Mouse (Mus musculus): ENCODE results near the gene Slc39a11. TPM values are rescaled to one million over a fixed set of nuclear protein-coding genes. Genes with fewer than 3 reads are reported as not detected.
A peak's percentile ranks its signal among the peaks of the same experiment; 100 is the strongest.

The Slc39a11 gene
- polyA plus RNA-seq, 1 experiment from 2014 or later: 15.7 TPM

DNA sequence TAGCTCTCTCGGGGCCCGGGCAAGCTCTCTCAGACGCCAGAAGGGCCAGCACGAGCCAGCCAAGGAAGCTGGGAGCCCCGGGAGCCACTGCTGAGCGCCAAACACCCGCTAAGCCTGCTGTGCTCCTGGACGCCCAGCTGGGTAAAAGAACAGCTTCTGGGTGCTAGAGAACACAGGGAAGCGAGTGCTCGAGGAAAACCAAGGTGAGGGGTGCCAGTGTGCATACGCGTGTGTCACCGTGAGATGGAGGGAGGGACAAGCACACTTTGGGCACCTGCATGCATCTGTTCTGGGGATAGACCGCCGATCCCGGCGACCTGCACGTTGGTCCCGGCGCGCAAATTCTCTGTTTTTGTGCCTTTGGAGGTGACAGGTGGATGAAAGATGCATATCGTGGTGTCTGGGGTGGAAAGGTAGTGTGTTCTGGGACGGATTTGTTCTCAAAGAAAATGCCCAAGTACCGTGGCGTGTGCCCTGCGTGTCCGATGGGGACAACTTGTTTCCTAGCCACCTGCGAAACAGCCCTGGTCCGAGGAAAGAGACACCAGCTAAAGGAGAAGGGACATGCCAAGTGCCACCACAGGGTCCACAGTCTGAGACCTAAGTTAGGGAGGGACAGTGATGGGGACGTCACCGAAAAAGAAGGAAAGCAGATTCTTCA is 30.3 kb downstream of the Slc39a11 start:
- DNase-seq (ENCODE audit: low spot score): no peak
- WGBS: 5% methylated on average over 31 of the region's 31 CpGs
- Histone ChIP-seq H3K4me3 (peak overlapping the region; percentile 62), H3K36me3 (no peaks in the 10 kb centered on the region), H3K27ac (peak overlapping the region; percentile 43; the same call in 1 of the 2 replicates), H3K4me1 (peaks cover 31% of the 10 kb centered on the region), H3K9me3 (replicated peaks) (no peaks in the 10 kb centered on the region), H3K27me3 (ENCODE audit: low read depth, poor library complexity, severe bottlenecking) (peaks cover 67% of the 10 kb centered on the region)

DNA sequence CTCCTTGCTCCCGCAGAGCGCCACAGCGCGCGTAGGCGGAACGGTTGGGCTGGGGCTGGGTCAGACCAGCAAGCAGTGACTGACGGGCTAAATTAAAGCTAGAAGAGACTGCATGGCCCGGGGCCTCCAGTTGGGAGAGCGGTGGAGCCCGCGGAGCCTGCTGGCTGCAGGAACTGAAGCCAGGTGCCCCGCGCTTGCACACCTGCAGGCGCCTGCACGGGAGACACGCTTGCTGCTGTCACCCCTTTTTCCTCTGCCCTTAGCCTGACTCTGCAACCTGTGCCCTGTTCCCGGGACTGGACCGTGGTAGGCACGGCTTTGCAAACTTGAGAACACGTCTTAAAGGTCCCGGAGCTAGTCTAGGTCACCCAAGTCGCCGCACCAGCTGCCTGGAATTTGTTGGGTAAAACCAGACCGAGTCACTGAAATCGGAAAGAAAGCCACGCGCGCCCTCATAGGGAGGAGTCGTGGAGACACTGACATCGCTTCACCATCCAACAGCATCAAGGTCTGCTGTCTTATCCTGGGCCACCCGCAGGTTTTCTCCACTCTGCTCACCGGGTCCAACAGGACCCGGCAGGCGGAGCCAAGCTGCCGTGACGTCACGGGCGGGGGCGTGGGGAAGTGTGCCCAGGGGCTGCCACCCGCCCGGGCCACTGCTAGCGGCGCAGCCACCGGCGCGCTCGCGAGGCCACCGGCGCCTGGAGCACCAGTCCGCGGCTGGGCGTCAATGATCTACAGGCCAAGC is 31.0 kb downstream of the Slc39a11 start, which contains the start of gene Sstr2:
Gene Sstr2, plus strand, starts transcription at position 671 of the 748 bp plus-strand sequence.
- Histone ChIP-seq H3K9me3 (replicated peaks) (no peaks in the 10 kb centered on the region), H3K4me1 (peaks cover 31% of the 10 kb centered on the region), H3K27ac (peak within 1 kb of the TSS; percentile 43; the same call in 1 of the 2 replicates), H3K4me3 (peak within 1 kb of the TSS; percentile 62), H3K27me3 (ENCODE audit: low read depth, poor library complexity, severe bottlenecking) (peaks cover 67% of the 10 kb centered on the region), H3K36me3 (no peaks in the 10 kb centered on the region)
- DNase-seq (ENCODE audit: low spot score): peak; percentile 85
- WGBS: under 1% methylated on average over 54 of the region's 54 CpGs

DNA sequence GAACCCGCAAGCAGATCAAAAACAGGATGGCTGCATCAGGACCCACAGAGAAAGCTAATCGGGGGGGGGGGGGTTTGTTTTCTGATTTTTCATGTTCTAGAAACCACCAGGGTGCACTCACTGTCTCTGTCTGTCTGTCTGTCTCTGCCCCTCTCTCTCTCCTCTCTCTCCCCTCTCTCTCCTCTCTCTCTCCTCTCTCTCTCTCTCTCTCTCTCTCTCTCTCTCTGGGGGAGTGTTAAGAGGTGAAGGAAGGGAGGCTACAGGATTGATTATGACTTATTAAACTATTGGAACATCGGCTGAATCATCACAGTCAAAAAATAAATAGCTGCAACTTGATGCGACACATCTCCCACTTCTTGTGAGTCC is 31.6 kb downstream of the Slc39a11 start:
- peaks cover 67% of the 10 kb centered on the region for H3K27me3 ChIP-seq (ENCODE audit: low read depth, poor library complexity, severe bottlenecking)

DNA sequence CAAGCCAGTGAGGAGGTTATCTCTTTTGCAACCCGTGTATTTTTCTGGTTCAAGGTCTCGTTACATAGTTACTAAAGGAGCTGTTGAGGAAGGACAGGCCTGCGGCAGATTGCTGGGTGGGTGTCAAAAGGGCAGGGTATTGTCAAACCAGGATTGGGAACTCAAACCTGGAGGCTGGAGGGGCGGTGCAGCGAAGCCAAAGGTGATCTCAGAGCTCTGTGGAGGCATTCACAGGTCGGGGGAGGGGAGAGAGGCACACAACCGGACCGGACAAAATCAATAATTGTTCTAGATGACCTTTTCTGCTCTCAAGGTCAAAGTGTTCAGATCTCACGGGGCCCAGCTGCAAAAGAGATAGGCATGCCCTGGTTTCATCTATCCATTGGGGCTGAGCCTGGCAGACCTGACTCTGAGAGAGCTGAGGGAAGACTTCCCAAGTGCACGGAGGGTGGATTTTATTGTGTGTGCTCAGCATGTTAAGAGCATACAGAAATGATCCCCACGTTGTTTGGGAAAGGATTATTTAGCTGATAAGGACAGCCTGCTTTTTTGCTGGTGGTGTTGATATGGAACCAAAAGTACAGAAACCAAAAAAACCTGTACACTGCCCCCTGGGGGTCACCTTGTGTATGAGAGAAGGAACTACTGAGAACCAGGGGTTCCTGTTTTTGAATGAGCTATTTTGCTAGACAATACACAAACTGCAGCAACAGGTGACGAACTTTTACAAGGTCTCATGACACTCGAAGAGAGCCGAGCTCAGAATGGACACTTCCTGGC is 32.6 kb downstream of the Slc39a11 start:
- H3K36me3 ChIP-seq: no peaks in the 10 kb centered on the region
- 56% methylated on average over 14 of the region's 14 CpGs for WGBS

More for the DNA sequence above, 31.6 kb downstream of the Slc39a11 start:
- Histone ChIP-seq H3K27ac (no peak overlapping the region), H3K36me3 (no peaks in the 10 kb centered on the region), H3K4me3 (peak overlapping the region; percentile 62), H3K4me1 (peaks cover 31% of the 10 kb centered on the region), H3K9me3 (replicated peaks) (no peaks in the 10 kb centered on the region)
- 26% methylated on average over 4 of the region's 4 CpGs for WGBS
- DNase-seq (ENCODE audit: low spot score): no peak

DNA sequence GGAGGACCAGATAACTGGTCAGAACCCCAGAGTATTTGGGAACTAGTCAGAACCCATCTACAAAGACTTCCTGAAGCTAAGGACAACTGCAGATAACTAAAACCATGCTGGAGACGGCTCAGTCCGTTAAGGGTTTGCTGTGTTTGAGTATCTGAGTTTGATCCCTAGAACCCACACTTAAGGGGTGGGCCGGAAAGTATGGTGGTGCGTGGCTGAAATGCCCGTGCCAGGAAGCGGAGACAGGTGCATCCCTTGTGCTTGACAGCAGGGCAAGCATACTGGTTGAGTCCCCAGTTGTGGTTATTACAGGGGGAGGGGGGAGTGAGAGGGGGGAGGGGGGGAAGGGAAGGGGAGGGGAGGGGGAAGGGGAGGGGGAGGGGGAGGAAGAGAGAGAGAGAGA is 35.4 kb downstream of the Slc39a11 start:
- Histone ChIP-seq H3K27ac (no peak overlapping the region), H3K27me3 (ENCODE audit: low read depth, poor library complexity, severe bottlenecking) (peaks cover 46% of the 10 kb centered on the region), H3K9me3 (replicated peaks) (no peaks in the 10 kb centered on the region), H3K4me1 (peaks cover 28% of the 10 kb centered on the region), H3K36me3 (no peaks in the 10 kb centered on the region), H3K4me3 (no peak overlapping the region)
- 79% methylated on average over 6 of the region's 6 CpGs for WGBS
- DNase-seq (ENCODE audit: low spot score): no peak

More for the DNA sequence above, 32.6 kb downstream of the Slc39a11 start:
- H3K27ac ChIP-seq: no peak overlapping the region
- H3K9me3 ChIP-seq (replicated peaks): no peaks in the 10 kb centered on the region
- peaks cover 27% of the 10 kb centered on the region for H3K4me1 ChIP-seq
- peaks cover 67% of the 10 kb centered on the region for H3K27me3 ChIP-seq (ENCODE audit: low read depth, poor library complexity, severe bottlenecking)
- DNase-seq (ENCODE audit: low spot score): peak; percentile 75
- H3K4me3 ChIP-seq: no peak overlapping the region

DNA sequence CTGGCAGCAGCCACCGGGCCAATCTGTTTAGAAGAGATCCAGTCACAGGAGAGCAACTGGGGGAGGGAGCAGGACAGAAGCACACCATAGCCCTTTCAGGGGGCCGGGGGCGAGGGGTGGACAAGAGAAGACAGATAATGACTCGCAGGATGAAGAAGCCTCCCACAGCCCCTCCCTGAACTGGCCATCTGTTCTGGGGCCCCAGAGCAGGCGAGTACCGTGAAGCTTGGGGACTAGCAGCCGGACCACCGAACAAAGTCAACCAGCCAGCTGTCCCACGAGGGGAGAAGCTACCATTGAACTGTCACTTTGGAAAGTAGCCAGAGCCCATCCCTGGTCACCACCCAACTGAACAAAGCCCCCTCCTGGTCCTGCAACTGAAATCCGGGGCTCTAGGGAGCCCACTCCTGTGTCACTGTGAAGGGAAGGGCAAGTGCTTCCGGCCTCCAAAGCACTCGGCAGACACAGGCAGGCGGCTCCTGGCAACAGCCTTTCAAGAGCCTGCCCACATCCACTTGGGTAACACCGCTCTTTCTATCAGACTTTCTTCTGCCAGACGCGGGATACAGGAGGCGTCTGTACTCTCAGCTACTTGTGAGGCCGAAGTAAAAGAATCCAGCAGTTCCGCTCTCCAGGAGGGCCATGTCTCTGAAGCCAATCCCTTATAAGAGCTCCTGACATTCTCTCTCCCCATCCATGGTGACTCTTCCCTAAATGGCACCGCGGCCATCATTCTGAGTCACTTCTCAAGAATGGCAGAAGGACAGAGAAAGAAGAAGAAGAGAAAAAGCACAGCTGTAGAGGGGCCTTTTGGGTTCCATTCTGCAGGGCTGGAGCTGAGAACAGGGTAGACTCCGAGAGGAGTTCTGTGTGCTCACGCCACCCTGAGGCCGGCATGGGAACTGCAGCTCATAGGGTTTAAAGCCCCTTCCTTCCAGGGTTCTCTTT is 37.9 kb downstream of the Slc39a11 start:
- DNase-seq (ENCODE audit: low spot score): peak; percentile 75
- peaks cover 9% of the 10 kb centered on the region for H3K4me1 ChIP-seq
- 13% methylated on average over 24 of the region's 24 CpGs for WGBS
- peaks cover 21% of the 10 kb centered on the region; the same call in 1 of the 2 replicates for H3K27me3 ChIP-seq (ENCODE audit: low read depth, poor library complexity, severe bottlenecking)
- peak overlapping the region; percentile 73 for H3K27ac ChIP-seq
- no peaks in the 10 kb centered on the region for H3K36me3 ChIP-seq
- H3K9me3 ChIP-seq (replicated peaks): no peaks in the 10 kb centered on the region
- peak overlapping the region; percentile 35 for H3K4me3 ChIP-seq

DNA sequence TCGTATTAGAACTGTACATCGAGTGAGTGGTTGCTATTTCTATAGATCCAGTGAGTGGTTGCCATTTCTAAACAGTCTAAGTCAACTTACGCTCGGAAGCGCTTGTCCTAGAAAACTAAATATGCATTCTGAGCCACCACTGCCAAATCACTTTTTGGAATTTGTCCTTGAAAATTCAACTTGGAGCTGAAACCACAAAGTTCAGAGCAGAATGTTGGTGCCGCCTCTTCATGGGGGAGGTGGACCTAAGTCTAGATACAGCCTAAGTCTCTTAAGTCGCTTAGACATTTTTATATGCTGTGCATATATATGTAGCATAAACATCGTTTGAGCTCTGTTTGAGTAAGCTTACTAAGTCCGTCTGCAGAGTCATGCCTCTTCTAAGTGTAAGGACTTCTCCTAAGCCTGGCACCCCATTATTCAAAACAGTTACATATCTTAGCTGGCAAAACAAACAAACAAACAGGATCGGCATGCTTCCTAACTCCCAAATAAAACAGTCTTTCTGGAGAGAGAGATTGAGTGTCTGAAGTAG is 38.7 kb downstream of the Slc39a11 start:
- H3K9me3 ChIP-seq (replicated peaks): no peaks in the 10 kb centered on the region
- no peaks in the 10 kb centered on the region for H3K36me3 ChIP-seq
- peaks cover 9% of the 10 kb centered on the region for H3K4me1 ChIP-seq
- DNase-seq (ENCODE audit: low spot score): no peak
- no peak overlapping the region for H3K4me3 ChIP-seq
- peak overlapping the region; percentile 73 for H3K27ac ChIP-seq
- WGBS: 82% methylated on average over 10 of the region's 10 CpGs
- H3K27me3 ChIP-seq (ENCODE audit: low read depth, poor library complexity, severe bottlenecking): peaks cover 14% of the 10 kb centered on the region; the same call in 1 of the 2 replicates

DNA sequence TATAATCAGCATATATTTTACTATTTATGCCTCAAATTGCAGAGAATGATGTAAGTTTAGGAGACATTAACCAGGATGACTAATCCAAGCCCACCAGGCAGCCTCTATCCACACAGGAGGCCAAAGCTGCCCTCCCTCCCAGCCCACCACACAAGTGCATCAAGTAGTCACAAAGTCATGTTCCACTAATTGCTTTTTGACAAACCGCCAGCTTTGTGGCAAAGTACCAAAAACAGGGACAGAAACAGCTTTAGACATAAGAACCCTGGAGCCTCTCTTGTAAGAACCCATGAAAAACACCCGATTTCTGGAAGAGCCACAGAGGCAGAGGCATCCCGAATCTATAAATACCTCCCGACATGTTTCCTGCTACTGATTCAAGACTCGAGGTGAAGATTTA is 39.6 kb downstream of the Slc39a11 start:
- Histone ChIP-seq H3K27me3 (ENCODE audit: low read depth, poor library complexity, severe bottlenecking) (0 out of 2 replicates have a peak, but pooled peaks cover 6% of the 10 kb centered on the region), H3K4me1 (peaks cover 9% of the 10 kb centered on the region), H3K9me3 (replicated peaks) (no peaks in the 10 kb centered on the region), H3K36me3 (no peaks in the 10 kb centered on the region), H3K27ac (no peak overlapping the region), H3K4me3 (no peak overlapping the region)
- 82% methylated on average over 5 of the region's 5 CpGs for WGBS
- no peak for DNase-seq (ENCODE audit: low spot score)

DNA sequence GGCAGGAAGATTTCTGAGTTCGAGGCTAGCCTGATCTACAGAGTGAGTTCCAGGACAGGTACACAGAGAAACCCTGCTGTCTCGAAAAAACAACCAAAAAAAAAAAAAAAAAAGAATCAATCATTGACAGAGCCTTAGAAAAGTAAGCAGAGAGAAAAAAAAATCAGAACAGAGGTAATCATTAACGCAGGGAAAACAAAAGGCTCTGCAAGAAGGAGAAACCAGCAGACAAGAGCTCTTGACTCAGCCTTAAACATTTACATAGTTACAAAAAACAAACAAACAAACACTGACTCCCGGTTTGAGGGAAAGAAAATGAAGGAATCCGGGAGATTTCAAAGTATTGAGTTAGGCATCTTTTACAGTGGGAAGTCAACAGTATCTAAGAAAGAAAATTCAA is 40.3 kb downstream of the Slc39a11 start:
- no peak overlapping the region for H3K27ac ChIP-seq
- DNase-seq (ENCODE audit: low spot score): no peak
- 0 out of 2 replicates have a peak, but pooled peaks cover 6% of the 10 kb centered on the region for H3K27me3 ChIP-seq (ENCODE audit: low read depth, poor library complexity, severe bottlenecking)
- peaks cover 14% of the 10 kb centered on the region for H3K4me1 ChIP-seq
- H3K9me3 ChIP-seq (replicated peaks): no peaks in the 10 kb centered on the region
- no peaks in the 10 kb centered on the region for H3K36me3 ChIP-seq
- 82% methylated on average over 5 of the region's 5 CpGs for WGBS
- no peak overlapping the region for H3K4me3 ChIP-seq

DNA sequence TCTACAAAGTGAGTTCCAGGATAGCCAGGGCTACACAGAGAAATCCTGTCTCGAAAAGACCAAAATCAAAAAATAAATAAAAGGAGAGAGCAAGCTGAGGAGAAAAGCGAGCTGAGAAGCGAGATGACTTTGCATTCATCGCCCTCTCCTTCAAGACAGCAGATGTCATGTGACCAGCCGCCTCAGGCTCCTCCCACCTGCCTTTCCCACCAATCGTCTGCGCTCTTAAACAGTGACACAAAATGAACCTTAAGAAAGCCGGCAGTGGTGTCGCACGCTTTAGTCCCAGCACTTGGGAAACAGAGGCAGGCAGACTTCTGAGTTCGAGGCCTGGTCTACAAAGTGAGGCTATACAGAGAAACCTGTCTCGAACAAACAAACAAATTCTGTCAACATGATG is 42.3 kb downstream of the Slc39a11 start:
- Histone ChIP-seq H3K9me3 (replicated peaks) (no peaks in the 10 kb centered on the region), H3K27ac (no peak overlapping the region), H3K27me3 (ENCODE audit: low read depth, poor library complexity, severe bottlenecking) (0 out of 2 replicates have a peak, but pooled peaks cover 6% of the 10 kb centered on the region), H3K4me1 (peaks cover 29% of the 10 kb centered on the region), H3K4me3 (no peak overlapping the region), H3K36me3 (no peaks in the 10 kb centered on the region)
- no peak for DNase-seq (ENCODE audit: low spot score)
- 93% methylated on average over 12 of the region's 12 CpGs for WGBS

DNA sequence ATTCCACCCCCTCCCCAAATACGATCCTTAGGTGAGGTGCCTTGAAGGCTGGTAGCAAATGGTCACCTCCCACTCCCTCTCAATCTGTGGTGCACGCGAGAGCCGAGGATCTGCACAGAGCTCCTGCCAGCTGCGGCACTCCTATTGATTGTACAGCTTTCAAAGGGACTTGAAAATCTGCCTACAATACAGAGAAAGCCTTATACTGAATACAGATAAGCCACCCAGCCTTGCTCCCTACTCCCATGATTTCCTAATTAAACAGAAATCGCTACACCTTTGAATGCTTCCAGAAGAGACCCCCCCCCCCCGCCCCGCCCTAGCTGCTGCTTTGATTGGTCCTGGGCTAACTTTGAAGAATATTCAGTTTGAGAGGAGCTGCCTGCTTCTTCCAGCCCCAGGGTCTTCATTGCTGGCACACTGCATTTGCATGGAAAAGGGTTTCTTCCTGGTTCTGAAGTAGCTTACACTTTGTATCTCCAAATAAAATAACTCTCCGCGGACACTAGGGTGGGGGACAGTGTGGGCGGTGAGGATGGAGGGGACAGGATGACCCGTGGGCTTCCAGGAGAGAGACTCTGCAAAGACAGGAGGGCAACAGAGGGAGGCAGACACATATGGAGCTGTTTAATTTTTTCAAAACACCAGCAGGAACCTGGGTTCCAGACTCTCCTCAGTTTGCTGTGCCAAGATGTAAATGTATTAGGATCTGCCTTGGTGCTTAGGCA is 48.1 kb downstream of the Slc39a11 start:
- Histone ChIP-seq H3K27ac (no peak overlapping the region), H3K4me3 (no peak overlapping the region), H3K36me3 (no peaks in the 10 kb centered on the region), H3K9me3 (replicated peaks) (no peaks in the 10 kb centered on the region), H3K4me1 (peaks cover 32% of the 10 kb centered on the region), H3K27me3 (ENCODE audit: low read depth, poor library complexity, severe bottlenecking) (no peaks in the 10 kb centered on the region)
- DNase-seq (ENCODE audit: low spot score): no peak
- 74% methylated on average over 12 of the region's 12 CpGs for WGBS

Data from limb, embryonic 10.5 days (tissue).